Mouse (Mus musculus) bone marrow, adult 2 months (tissue): ENCODE measurements around the gene Iqcn. TPM values are rescaled to one million over a fixed set of nuclear protein-coding genes. Genes with fewer than 3 reads are reported as not detected.

ENCODE experiments used
- H3K27ac ChIP-seq: fragments of 200-500 bp; 2 replicates; pipeline ENCODE4 v1.5.1; 2012; ENCODE audit warnings: low read depth, mild to moderate bottlenecking, control low read depth, inconsistent platforms, low read length; ENCODE audit not compliant: control insufficient read depth, poor library complexity, insufficient read depth
- H3K4me1 ChIP-seq: fragments of 200-500 bp; 2 replicates; pipeline ENCODE4 v1.6.1; 2011; ENCODE audit warnings: low read length; ENCODE audit not compliant: control insufficient read depth, insufficient read depth
- H3K4me3 ChIP-seq: fragments of 200-500 bp; replicated peaks from 2 replicates; pipeline ENCODE3; 2011; ENCODE audit warnings: mild to moderate bottlenecking, low read depth, low read length, control low read depth; ENCODE audit not compliant: control insufficient read depth
- CTCF ChIP-seq: fragments of 200-500 bp; IDR thresholded peaks from 2 replicates; pipeline ENCODE4 v1.5.1; 2011; ENCODE audit warnings: low read length, control low read depth; ENCODE audit not compliant: control insufficient read depth, insufficient read depth
- POLR2A ChIP-seq: fragments of 200-500 bp; IDR thresholded peaks from 2 replicates; pipeline ENCODE4 v1.6.1; 2011; ENCODE audit warnings: low read depth, mild to moderate bottlenecking, control low read depth, low read length, borderline replicate concordance; ENCODE audit not compliant: control insufficient read depth
- WGBS: fragments of 180-500 bp; shearing (Covaris S2); methylation state at CpG from one replicate; pipeline ENCODE4 v1.1.7; 2018; 5-methylcytosine and 5-hydroxymethylcytosine counted together
- polyA plus RNA-seq: library from polyadenylated mRNA; stranded (reverse); fragments of >200 nt; gene quantifications from 2 replicates; pipeline ENCODE4 v1.2.4, GENCODE M21; 2011; ENCODE audit warnings: low replicate concordance; ENCODE audit not compliant: missing spikeins, insufficient read depth, insufficient read length

Iqcn gene
- polyA plus RNA-seq, 1 experiment, result not detected

- no peak overlapping the region for H3K4me3 ChIP-seq
- no peaks in the 10 kb centered on the region for H3K4me1 ChIP-seq
- no peak for TF ChIP-seq CTCF
- no peak for TF ChIP-seq POLR2A
- no peak overlapping the region for H3K27ac ChIP-seq
- 79% methylated on average over 23 of the region's 23 CpGs for WGBS
Observed at GRCm38 (mm10) chr8:70748246-70749096, 45.2 kb downstream of the Iqcn start.

GRCm38 (mm10) chr8:70749097-70749674, 45.9 kb downstream of the Iqcn start:
- Histone ChIP-seq H3K27ac (no peak overlapping the region), H3K4me3 (no peak overlapping the region), H3K4me1 (no peaks in the 10 kb centered on the region; the same call in 1 of the 2 replicates)
- 84% methylated on average over 19 of the region's 19 CpGs for WGBS
- TF ChIP-seq POLR2A, result no peak
- no peak for TF ChIP-seq CTCF

- 74% methylated on average over 13 of the region's 13 CpGs for WGBS
- TF ChIP-seq CTCF (no peak), POLR2A (no peak)
- H3K4me3 ChIP-seq, result no peak overlapping the region
- H3K4me1 ChIP-seq, result peaks cover 3% of the 10 kb centered on the region; the same call in 1 of the 2 replicates
- H3K27ac ChIP-seq, result peak overlapping the region; percentile 50
Observed at GRCm38 (mm10) chr8:70750128-70750680, 46.9 kb downstream of the Iqcn start.

- WGBS, result 19% methylated on average over 11 of the region's 11 CpGs
- Histone ChIP-seq H3K4me1 (peaks cover 4% of the 10 kb centered on the region; the same call in 1 of the 2 replicates), H3K4me3 (no peak overlapping the region), H3K27ac (peak overlapping the region; percentile 39; the same call in 1 of the 2 replicates)
- peak; percentile 40; the same call in 1 of the 2 replicates for TF ChIP-seq CTCF
- no peak for TF ChIP-seq POLR2A
Observed at GRCm38 (mm10) chr8:70752000-70752764, 48.9 kb downstream of the Iqcn start.

- peaks cover 4% of the 10 kb centered on the region; the same call in 1 of the 2 replicates for H3K4me1 ChIP-seq
- TF ChIP-seq POLR2A, result peak; percentile 18; the same call in 1 of the 2 replicates
- no peak for TF ChIP-seq CTCF
- 5% methylated on average over 21 of the region's 21 CpGs for WGBS
- H3K27ac ChIP-seq, result peak overlapping the region; percentile 69
- peak overlapping the region; percentile 8 for H3K4me3 ChIP-seq
Observed at GRCm38 (mm10) chr8:70753151-70753550, 49.9 kb downstream of the Iqcn start.

- Histone ChIP-seq H3K27ac (peak within 1 kb of the TSS; percentile 69), H3K4me3 (peak within 1 kb of the TSS; percentile 78), H3K4me1 (peaks cover 4% of the 10 kb centered on the region; the same call in 1 of the 2 replicates)
- 7% methylated on average over 37 of the region's 37 CpGs for WGBS
- peak; percentile 56; the same call in 1 of the 2 replicates for TF ChIP-seq POLR2A
- TF ChIP-seq CTCF, result no peak
Observed at GRCm38 (mm10) chr8:70754043-70754870, 51.0 kb downstream of the Iqcn start, which contains the start of gene Rab3a. Gene Rab3a (plus strand): TSS chr8:70754679.
